Mouse (Mus musculus) liver, postnatal 0 days (tissue): ENCODE measurements at regions not wholly inside any gene's neighbourhood (a gene's known extent, or its start where the extent isn't known, plus 50 kb on each side); places are given as distances from the start of the nearest gene placed in this dataset.
"Not testable (repeated sequence)": the region's sequence is repeated elsewhere in the genome, so short reads cannot be mapped to it uniquely, and the experiment has no call there.

Experiments
- ATAC-seq: fragments of 200-750 bp; cut with Nextera tagmentation; 2 replicates; pipeline ENCODE4 v1.8.0; 2017; ENCODE audit warnings: mild to moderate bottlenecking, moderate library complexity
- DNase-seq: peaks from one replicate; pipeline ENCODE4 v3.0.0-alpha.2; 2016
- H3K27ac ChIP-seq: fragments of 300-500 bp; sonication (generic); 2 replicates; pipeline ENCODE4 v1.5.1; 2014; ENCODE audit warnings: antibody characterized with exemption, moderate library complexity, mild to moderate bottlenecking, low read depth
- H3K27me3 ChIP-seq: fragments of 300-500 bp; sonication (generic); 2 replicates; pipeline ENCODE4 v1.6.1; 2014; ENCODE audit warnings: low read length, control low read depth, mixed read lengths; ENCODE audit not compliant: insufficient read depth
- H3K36me3 ChIP-seq: fragments of 300-500 bp; sonication (generic); replicated peaks from 2 replicates; pipeline ENCODE4 v1.6.1; 2014; ENCODE audit warnings: mild to moderate bottlenecking, control low read depth, low read length, moderate library complexity, mixed read lengths; ENCODE audit not compliant: insufficient read depth
- H3K4me1 ChIP-seq: fragments of 300-500 bp; sonication (generic); 2 replicates; pipeline ENCODE4 v1.6.1; 2014; ENCODE audit warnings: antibody characterized with exemption, mild to moderate bottlenecking, control low read depth; ENCODE audit not compliant: insufficient read depth
- H3K4me2 ChIP-seq: fragments of 300-500 bp; sonication (generic); 2 replicates; pipeline ENCODE4 v1.6.1; 2014; ENCODE audit warnings: low read depth, mild to moderate bottlenecking, low read length, moderate library complexity, mixed read lengths
- H3K4me3 ChIP-seq: fragments of 300-500 bp; sonication (generic); 2 replicates; pipeline ENCODE4 v1.5.1; 2014; ENCODE audit warnings: low read depth, low read length
- H3K9ac ChIP-seq: fragments of 300-500 bp; sonication (generic); replicated peaks from 2 replicates; pipeline ENCODE4 v1.6.1; 2014; ENCODE audit warnings: mild to moderate bottlenecking, moderate library complexity
- H3K9me3 ChIP-seq: fragments of 300-500 bp; sonication (generic); 2 replicates; pipeline ENCODE4 v1.6.1; 2016; ENCODE audit warnings: mild to moderate bottlenecking, control low read depth, low read length, mixed read lengths
- CTCF ChIP-seq: sonication (generic); IDR thresholded peaks from 2 replicates; pipeline ENCODE4 v1.5.1; 2016; ENCODE audit warnings: antibody characterized with exemption, low read depth
- WGBS: fragments of 180-500 bp; shearing (Covaris S2); extraction: QIAGEN DNeasy Blood & Tissue Kit; methylation state at CpG from one replicate; pipeline ENCODE4 v1.1.7; 2014; ENCODE audit not compliant: insufficient replicate concordance; 5-methylcytosine and 5-hydroxymethylcytosine counted together

GRCm38 (mm10) chr7:60386957-60387356 lies 246.9 kb upstream of the Snrpn start:
- H3K4me3 ChIP-seq, H3K27ac ChIP-seq, DNase-seq, H3K9me3 ChIP-seq, H3K27me3 ChIP-seq, H3K4me2 ChIP-seq, H3K9ac ChIP-seq, H3K4me1 ChIP-seq, ATAC-seq, H3K36me3 ChIP-seq: not testable (repeated sequence)
- WGBS = 3% methylated on average over 5 of the region's 5 CpGs
- TF ChIP-seq CTCF = peak; percentile 41

GRCm38 (mm10) chr7:60374001-60374400 lies 234.0 kb upstream of the Snrpn start:
- H3K4me2 ChIP-seq, H3K9me3 ChIP-seq, H3K4me3 ChIP-seq, H3K36me3 ChIP-seq, H3K9ac ChIP-seq, H3K4me1 ChIP-seq, H3K27ac ChIP-seq, H3K27me3 ChIP-seq, ATAC-seq, DNase-seq: not testable (repeated sequence)
- WGBS = 17% methylated on average over 3 of the region's 3 CpGs

GRCm38 (mm10) chr7:60352206-60352605 lies 212.2 kb upstream of the Snrpn start:
- 50% methylated on average over 2 of the region's 2 CpGs for WGBS
- not testable (repeated sequence) for H3K27ac ChIP-seq, DNase-seq, H3K4me2 ChIP-seq, ATAC-seq, H3K9me3 ChIP-seq, H3K9ac ChIP-seq, H3K4me1 ChIP-seq, H3K27me3 ChIP-seq, H3K4me3 ChIP-seq, H3K36me3 ChIP-seq
